Mouse (Mus musculus) liver, embryonic 14.5 days (tissue): ENCODE results near the gene Pcgf2.
A peak's percentile ranks its signal among the peaks of the same experiment; 100 is the strongest.

ENCODE experiments used
- CTCF ChIP-seq: IDR thresholded peaks from 2 replicates; pipeline ENCODE4 v1.5.1; 2016; ENCODE audit warnings: antibody characterized with exemption, low read depth, control low read depth
- EP300 ChIP-seq: IDR thresholded peaks from 2 replicates; pipeline ENCODE4 v1.6.1; 2016; ENCODE audit warnings: antibody characterized with exemption, low read depth

- TF ChIP-seq EP300 (no peak), CTCF (peak; percentile 35)
These were observed 57.6 kb downstream of the Pcgf2 start for GRCm38 (mm10) chr11:97642746-97643145.
